Mouse (Mus musculus): ENCODE data around the gene Gins2. TPM values are rescaled to one million over a fixed set of nuclear protein-coding genes. Genes with fewer than 3 reads are reported as not detected.

The Gins2 gene
- total and polyA plus RNA-seq, 3 experiments = 39.6 to 150 (median 49.3) TPM

DNA sequence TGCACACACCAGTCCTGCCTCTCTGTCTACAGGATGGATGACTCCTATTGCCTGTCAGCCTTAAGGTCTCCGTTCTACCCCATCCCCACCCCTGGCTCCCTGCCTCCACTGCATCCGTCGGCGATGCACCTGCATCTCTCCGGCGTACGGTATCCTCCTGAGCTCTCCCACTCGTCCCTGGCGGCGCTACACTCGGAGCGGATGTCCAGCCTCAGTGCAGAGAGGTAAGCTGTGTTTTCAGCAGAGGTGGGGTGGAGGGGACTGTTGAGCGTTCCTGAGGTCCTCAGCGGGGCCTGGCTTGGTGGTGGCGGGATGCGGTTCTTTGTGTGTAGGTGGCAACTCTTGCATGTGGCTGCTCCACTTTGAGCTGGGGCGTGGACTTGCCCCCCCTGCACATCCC lies 21.4 kb downstream of the Gins2 start:
- TF ChIP-seq CTCF (IDR thresholded peaks at IDR 0.05 in 2 of 3, conservative IDR thresholded peaks at IDR 0.05 in 1 of 3; ENCODE audit: control insufficient read depth in 1 of 3, insufficient read depth in 1 of 3, low read depth in 2 of 3, low read length in 3 of 3, poor library complexity in 1 of 3, severe bottlenecking in 1 of 3) (no peak), BHLHE40 (IDR thresholded peaks at IDR 0.05; ENCODE audit: borderline replicate concordance, low read depth, low read length) (no peak), ETS1 (IDR thresholded peaks at IDR 0.05; ENCODE audit: low read depth, low read length) (no peak), MYC (IDR thresholded peaks at IDR 0.05; ENCODE audit: low read depth, low read length) (no peak), POLR2AphosphoS5 (IDR thresholded peaks at IDR 0.05; ENCODE audit: borderline replicate concordance, low read depth, low read length) (no peak), MYB (IDR thresholded peaks at IDR 0.05; ENCODE audit: low read depth, low read length) (no peak), MXI1 (IDR thresholded peaks at IDR 0.05; ENCODE audit: low read depth, low read length) (no peak), KAT2A (conservative IDR thresholded peaks at IDR 0.05; ENCODE audit: low read depth, low read length) (no peak), MAX (IDR thresholded peaks at IDR 0.05; ENCODE audit: low read length) (no peak)
- H3K36me3 ChIP-seq (ENCODE audit: control insufficient read depth in 1 of 2, insufficient read depth in 2 of 2, low read length in 2 of 2) = peaks cover 18 to 25% of the 10 kb centered on the region in 2 experiments
- peaks cover 3% of the 10 kb centered on the region for H3K79me2 ChIP-seq (ENCODE audit: control insufficient read depth, insufficient read depth, low read length, poor library complexity)
- H3K4me3 ChIP-seq (ENCODE audit: control insufficient read depth in 1 of 2, insufficient read depth in 1 of 2, low read depth in 2 of 2, low read length in 2 of 2) = no peak overlapping the region
- no peaks in the 10 kb centered on the region for H3K9me3 ChIP-seq (replicated peaks; ENCODE audit: insufficient read depth, low read length)
- no peak overlapping the region for H3K27ac ChIP-seq (ENCODE audit: control insufficient read depth, low read depth, low read length)
- DNase-seq (ENCODE audit: low read depth, low spot score) = no peak
- no peak overlapping the region for H3K9ac ChIP-seq (ENCODE audit: control insufficient read depth, low read depth, low read length, poor library complexity, severe bottlenecking)
- H3K4me1 ChIP-seq (ENCODE audit: control insufficient read depth in 1 of 2, insufficient read depth in 2 of 2, low read length in 2 of 2) = peaks cover 3 to 16% of the 10 kb centered on the region in 2 experiments; a peak in 3 of 4 replicates
- no peaks in the 10 kb centered on the region for H3K27me3 ChIP-seq (ENCODE audit: control insufficient read depth in 1 of 2, insufficient read depth in 2 of 2, low read length in 2 of 2)

DNA sequence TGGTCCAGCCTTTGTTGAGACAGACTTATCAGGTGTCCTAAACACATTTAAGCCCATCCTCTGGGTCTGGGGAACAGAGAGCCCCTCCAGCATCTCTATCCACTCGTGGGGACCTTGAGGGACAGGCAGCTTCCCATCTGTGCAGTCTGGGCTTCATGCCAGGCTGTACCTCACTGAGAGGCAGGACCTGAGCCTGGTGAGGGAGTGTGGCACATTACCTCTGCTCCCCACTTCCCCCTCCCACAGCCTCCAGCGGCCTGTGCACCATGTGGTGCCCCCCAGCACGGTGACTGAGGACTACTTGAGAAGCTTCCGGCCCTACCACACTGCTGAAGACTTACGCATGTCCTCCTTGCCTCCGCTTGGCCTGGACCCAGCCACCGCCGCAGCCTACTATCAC lies 22.4 kb downstream of the Gins2 start:
- TF ChIP-seq RAD21 (IDR thresholded peaks at IDR 0.05; ENCODE audit: low read depth, low read length) (no peak), BHLHE40 (IDR thresholded peaks at IDR 0.05; ENCODE audit: borderline replicate concordance, low read depth, low read length) (no peak)
- no peak for DNase-seq (ENCODE audit: low read depth, low spot score)
- H3K79me2 ChIP-seq (ENCODE audit: control insufficient read depth, insufficient read depth, low read length, poor library complexity) = peaks cover 6% of the 10 kb centered on the region
- H3K9me3 ChIP-seq (replicated peaks; ENCODE audit: insufficient read depth, low read length) = no peaks in the 10 kb centered on the region
- H3K27ac ChIP-seq (ENCODE audit: control insufficient read depth, low read depth, low read length) = no peak overlapping the region
- H3K27me3 ChIP-seq (ENCODE audit: control insufficient read depth in 1 of 2, insufficient read depth in 2 of 2, low read length in 2 of 2) = no peaks in the 10 kb centered on the region
- H3K9ac ChIP-seq (ENCODE audit: control insufficient read depth, low read depth, low read length, poor library complexity, severe bottlenecking) = no peak overlapping the region
- H3K4me3 ChIP-seq (ENCODE audit: control insufficient read depth in 1 of 2, insufficient read depth in 1 of 2, low read depth in 2 of 2, low read length in 2 of 2) = no peak overlapping the region
- peaks cover 20 to 26% of the 10 kb centered on the region in 2 experiments for H3K36me3 ChIP-seq (ENCODE audit: control insufficient read depth in 1 of 2, insufficient read depth in 2 of 2, low read length in 2 of 2)
- peaks cover 3 to 26% of the 10 kb centered on the region in 2 experiments; a peak in 3 of 4 replicates for H3K4me1 ChIP-seq (ENCODE audit: control insufficient read depth in 1 of 2, insufficient read depth in 2 of 2, low read length in 2 of 2)

DNA sequence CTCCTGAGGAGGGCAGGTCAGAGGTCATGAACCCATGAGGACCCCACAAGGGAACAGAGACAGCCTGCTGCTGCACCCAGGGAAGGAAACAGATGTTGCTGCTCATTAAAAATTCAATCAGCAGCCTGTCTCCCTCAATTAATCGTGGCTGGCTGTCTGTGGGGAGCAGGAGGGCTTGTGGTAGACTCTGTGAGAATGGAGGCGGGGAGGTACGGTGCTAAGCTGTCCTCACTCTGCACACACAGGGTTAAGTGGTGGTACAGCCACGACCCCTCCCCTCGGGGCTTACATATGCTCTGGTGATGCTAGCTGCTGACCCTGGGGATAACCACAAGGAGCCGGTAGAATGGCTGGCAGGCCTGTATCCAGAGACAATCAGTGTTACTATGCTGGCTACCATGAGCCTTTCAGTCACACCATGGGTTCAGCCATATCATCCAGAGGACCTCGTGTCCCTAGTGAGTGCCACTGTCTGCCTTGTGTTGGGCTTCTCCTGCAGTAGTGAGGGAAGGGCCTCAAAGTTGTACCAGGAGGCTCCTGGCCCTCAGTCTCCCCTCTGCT lies 23.9 kb downstream of the Gins2 start:
- Histone ChIP-seq H3K4me3 (ENCODE audit: control insufficient read depth in 1 of 2, insufficient read depth in 1 of 2, low read depth in 2 of 2, low read length in 2 of 2) (no peak overlapping the region), H3K27ac (ENCODE audit: control insufficient read depth, low read depth, low read length) (no peak overlapping the region), H3K36me3 (ENCODE audit: control insufficient read depth in 1 of 2, insufficient read depth in 2 of 2, low read length in 2 of 2) (peaks cover 14 to 26% of the 10 kb centered on the region in 2 experiments; a peak in 3 of 4 replicates), H3K27me3 (ENCODE audit: control insufficient read depth in 1 of 2, insufficient read depth in 2 of 2, low read length in 2 of 2) (no peaks in the 10 kb centered on the region), H3K79me2 (ENCODE audit: control insufficient read depth, insufficient read depth, low read length, poor library complexity) (peaks cover 6% of the 10 kb centered on the region), H3K9me3 (replicated peaks; ENCODE audit: insufficient read depth, low read length) (no peaks in the 10 kb centered on the region), H3K4me1 (ENCODE audit: control insufficient read depth in 1 of 2, insufficient read depth in 2 of 2, low read length in 2 of 2) (peaks cover 3 to 30% of the 10 kb centered on the region in 2 experiments; a peak in 3 of 4 replicates), H3K9ac (ENCODE audit: control insufficient read depth, low read depth, low read length, poor library complexity, severe bottlenecking) (no peak overlapping the region)
- DNase-seq (ENCODE audit: low read depth, low spot score) = no peak
- no peak for TF ChIP-seq CTCF (IDR thresholded peaks at IDR 0.05 in 2 of 3, conservative IDR thresholded peaks at IDR 0.05 in 1 of 3; ENCODE audit: control insufficient read depth in 1 of 3, insufficient read depth in 1 of 3, low read depth in 2 of 3, low read length in 3 of 3, poor library complexity in 1 of 3, severe bottlenecking in 1 of 3)
- TF ChIP-seq MAZ (IDR thresholded peaks at IDR 0.05; ENCODE audit: low read depth, low read length) = no peak
- no peak; the same call in 1 of the 2 replicates for TF ChIP-seq POLR2AphosphoS2 (IDR thresholded peaks at IDR 0.05; ENCODE audit: low read length)
- TF ChIP-seq NRF1 (IDR thresholded peaks at IDR 0.05; ENCODE audit: insufficient read depth, low read depth, low read length, poor library complexity, severe bottlenecking) = no peak
- no peak for TF ChIP-seq ETS1 (IDR thresholded peaks at IDR 0.05; ENCODE audit: low read depth, low read length)
- no peak for TF ChIP-seq ELF1 (IDR thresholded peaks at IDR 0.05; ENCODE audit: low read depth, low read length)
